Mouse (Mus musculus) liver, embryonic 15.5 days (tissue): ENCODE data around the gene Zbtb42. TPM values are rescaled to one million over a fixed set of nuclear protein-coding genes. Genes with fewer than 3 reads are reported as not detected.

Experiments used
- ATAC-seq: fragments of 200-750 bp; cut with Nextera tagmentation; 2 replicates; pipeline ENCODE4 v1.8.0; 2017; ENCODE audit warnings: moderate number of reproducible peaks, mild to moderate bottlenecking, moderate library complexity; ENCODE audit not compliant: insufficient read depth
- H3K27ac ChIP-seq: fragments of 300-500 bp; sonication (generic); replicated peaks from 2 replicates; pipeline ENCODE4 v1.5.1; 2015; ENCODE audit warnings: mild to moderate bottlenecking, inconsistent platforms
- H3K27me3 ChIP-seq: fragments of 300-500 bp; sonication (generic); 2 replicates; pipeline ENCODE4 v1.6.1; 2015; ENCODE audit warnings: mild to moderate bottlenecking, inconsistent platforms
- H3K36me3 ChIP-seq: fragments of 300-500 bp; sonication (generic); replicated peaks from 2 replicates; pipeline ENCODE4 v1.6.1; 2015; ENCODE audit warnings: moderate library complexity, mild to moderate bottlenecking, inconsistent platforms
- H3K4me1 ChIP-seq: fragments of 300-500 bp; sonication (generic); replicated peaks from 2 replicates; pipeline ENCODE4 v1.6.1; 2015; ENCODE audit warnings: inconsistent platforms
- H3K4me2 ChIP-seq: fragments of 300-500 bp; sonication (generic); 2 replicates; pipeline ENCODE4 v1.6.1; 2015; ENCODE audit warnings: moderate library complexity, mild to moderate bottlenecking, inconsistent platforms
- H3K4me3 ChIP-seq: fragments of 300-500 bp; sonication (generic); replicated peaks from 2 replicates; pipeline ENCODE4 v1.5.1; 2015; ENCODE audit warnings: mild to moderate bottlenecking, inconsistent platforms
- H3K9ac ChIP-seq: fragments of 300-500 bp; sonication (generic); 2 replicates; pipeline ENCODE4 v1.6.1; 2015; ENCODE audit warnings: moderate library complexity, mild to moderate bottlenecking, inconsistent platforms
- H3K9me3 ChIP-seq: fragments of 300-500 bp; sonication (generic); replicated peaks from 2 replicates; pipeline ENCODE4 v1.6.1; 2016; ENCODE audit warnings: inconsistent platforms
- WGBS: fragments of 180-500 bp; shearing (Covaris S2); methylation state at CpG from one replicate; pipeline ENCODE4 v1.1.7; 2015; ENCODE audit warnings: mixed read lengths; ENCODE audit not compliant: insufficient replicate concordance; 5-methylcytosine and 5-hydroxymethylcytosine counted together
- polyA plus RNA-seq: library from polyadenylated mRNA; unstranded; fragments of >200 nt; fragmentation: Nextera tagmentation; extraction: Ambion mirVana; gene quantifications from 2 replicates; pipeline ENCODE4 v1.2.1, GENCODE M21; 2015

Gene Zbtb42
- polyA plus RNA-seq, 1 experiment from 2014 or later, result 1.0 TPM

DNA sequence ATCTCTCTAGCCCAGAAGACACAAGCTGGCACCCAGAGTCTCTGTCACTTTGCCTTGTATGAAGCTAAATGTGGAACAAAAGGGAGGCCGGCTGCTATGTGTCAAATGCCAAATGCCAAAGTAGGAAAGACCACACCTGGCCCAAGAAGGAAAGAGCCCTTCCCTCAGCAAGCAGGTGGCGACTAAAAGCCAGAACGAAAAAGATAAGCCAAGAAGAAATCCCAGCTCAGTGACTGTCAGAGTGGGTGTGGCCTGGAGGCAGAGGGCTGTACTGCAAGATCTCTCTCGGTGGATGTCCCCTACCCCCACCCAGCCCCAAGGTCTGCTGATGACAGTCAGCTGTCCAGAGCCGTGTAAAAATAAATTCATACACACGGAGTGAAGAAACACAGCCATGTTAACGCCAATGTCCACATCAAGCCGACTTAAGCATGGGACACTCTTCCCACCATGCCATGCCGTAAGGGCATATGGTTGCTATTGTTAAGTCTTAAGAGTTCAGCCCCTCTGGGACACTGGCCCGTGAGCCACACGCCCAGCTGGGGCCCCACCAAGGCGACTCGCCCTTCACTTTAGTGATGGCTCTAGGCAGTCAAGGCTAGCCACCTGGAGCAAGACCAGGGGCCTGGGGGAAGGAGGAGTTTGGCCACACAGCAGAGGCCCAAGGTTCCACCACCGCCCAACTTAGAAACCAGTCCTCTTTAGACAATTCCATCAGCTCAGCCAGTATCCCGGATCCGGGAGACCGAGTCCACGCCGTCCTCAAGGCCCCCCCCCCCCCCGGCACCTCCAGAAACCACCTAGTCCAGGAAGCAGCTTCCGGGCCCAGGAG lies 5.7 kb upstream of the Zbtb42 start:
- peak overlapping the region; percentile 83 for H3K4me3 ChIP-seq
- peak overlapping the region; percentile 96 for H3K4me2 ChIP-seq
- no peak for ATAC-seq
- WGBS, result 4% methylated on average over 19 of the region's 21 CpGs
- H3K36me3 ChIP-seq, result peaks cover 33% of the 10 kb centered on the region
- peaks cover 28% of the 10 kb centered on the region for H3K27me3 ChIP-seq
- H3K9me3 ChIP-seq, result no peaks in the 10 kb centered on the region
- H3K9ac ChIP-seq, result peak overlapping the region; percentile 83
- H3K4me1 ChIP-seq, result peaks cover 68% of the 10 kb centered on the region
- H3K27ac ChIP-seq, result peak overlapping the region; percentile 88

DNA sequence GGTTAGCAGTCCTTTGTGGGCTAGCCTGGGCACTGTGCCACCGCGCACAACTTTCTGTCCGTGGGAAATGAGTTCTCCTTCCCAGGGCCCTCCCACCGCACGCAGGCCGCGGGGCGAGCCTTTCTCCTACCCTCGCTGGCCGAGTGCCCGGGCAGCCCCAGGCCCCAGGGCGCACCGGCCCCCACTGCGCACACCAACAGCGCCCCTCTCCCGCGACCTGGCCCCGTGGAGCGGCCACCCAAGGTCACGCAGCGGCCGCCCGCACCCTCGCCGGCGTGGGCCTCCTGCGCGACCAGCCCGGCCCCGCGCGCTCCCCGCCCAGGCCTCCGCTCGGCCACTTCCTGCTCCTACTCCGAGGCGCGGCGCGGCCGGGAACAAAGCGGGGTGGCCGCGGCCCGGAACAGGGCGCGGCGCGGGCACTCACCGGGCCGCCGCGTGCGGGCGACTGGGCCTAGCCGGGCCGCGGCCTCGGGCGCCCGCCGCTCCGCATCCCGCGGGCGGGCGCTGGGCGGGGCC lies 5.0 kb upstream of the Zbtb42 start:
- WGBS, result under 1% methylated on average over 41 of the region's 68 CpGs
- peak overlapping the region; percentile 96 for H3K4me2 ChIP-seq
- H3K9ac ChIP-seq, result peak overlapping the region; percentile 83
- peak; percentile 36 for ATAC-seq
- no peaks in the 10 kb centered on the region for H3K9me3 ChIP-seq
- H3K27me3 ChIP-seq, result peaks cover 35% of the 10 kb centered on the region
- H3K4me3 ChIP-seq, result peak overlapping the region; percentile 83
- peak overlapping the region; percentile 88 for H3K27ac ChIP-seq
- peaks cover 69% of the 10 kb centered on the region for H3K4me1 ChIP-seq
- H3K36me3 ChIP-seq, result peaks cover 26% of the 10 kb centered on the region

DNA sequence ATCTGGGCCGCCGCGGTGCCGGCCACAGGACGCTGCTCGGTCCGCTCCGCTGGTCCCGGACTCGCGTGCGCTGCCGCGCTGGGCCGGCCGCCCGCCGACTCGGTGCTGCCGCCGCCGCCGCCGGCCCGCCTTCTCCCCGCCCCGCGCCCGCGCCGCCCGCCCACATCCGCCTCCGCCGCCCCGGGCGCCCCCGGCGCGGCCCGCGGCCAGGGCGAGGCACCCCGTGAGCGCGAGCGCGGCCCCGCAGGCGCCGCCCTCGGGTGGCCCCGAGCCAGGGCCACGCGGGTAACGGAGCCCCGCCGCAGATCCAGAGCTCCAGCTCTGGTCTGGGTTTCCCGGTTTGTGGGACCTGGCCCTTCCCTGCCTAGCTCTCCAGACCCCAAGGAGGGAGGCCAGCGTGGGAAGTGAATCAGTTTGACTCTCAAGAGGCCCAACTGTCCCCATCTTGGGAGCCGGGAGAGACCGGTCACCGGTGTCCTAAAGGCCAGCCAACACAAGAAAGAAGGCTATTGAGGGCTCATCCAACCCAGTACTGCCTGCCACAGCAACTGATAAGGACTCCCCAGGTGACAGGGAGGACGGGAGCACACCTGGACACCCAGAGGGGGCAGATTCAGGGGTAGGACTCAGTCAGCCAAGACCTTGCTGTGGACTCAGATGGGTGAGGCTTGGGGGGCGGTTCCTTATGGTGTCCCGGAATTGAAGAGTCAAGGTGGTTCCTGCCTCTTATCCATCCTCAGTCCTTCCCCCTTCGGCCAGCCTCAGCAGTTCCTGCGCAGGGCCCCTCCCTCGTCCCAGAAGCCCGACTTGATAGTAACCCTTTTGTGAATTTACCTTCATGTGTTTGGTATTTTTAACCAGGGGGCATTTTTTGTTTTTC lies 4.3 kb upstream of the Zbtb42 start, which contains the start of gene Akt1:
Akt1 (minus strand) TSS at position 753 of the 880 bp plus-strand sequence.
- peak within 1 kb of the TSS; percentile 83 for H3K4me3 ChIP-seq
- peaks cover 69% of the 10 kb centered on the region for H3K4me1 ChIP-seq
- peak; percentile 72 for ATAC-seq
- H3K9ac ChIP-seq, result peak within 1 kb of the TSS; percentile 83
- peak within 1 kb of the TSS; percentile 96 for H3K4me2 ChIP-seq
- H3K27ac ChIP-seq, result peak within 1 kb of the TSS; percentile 88
- under 1% methylated on average over 44 of the region's 70 CpGs for WGBS
- peaks cover 42% of the 10 kb centered on the region for H3K27me3 ChIP-seq
- H3K9me3 ChIP-seq, result no peaks in the 10 kb centered on the region
- H3K36me3 ChIP-seq, result peaks cover 20% of the 10 kb centered on the region

DNA sequence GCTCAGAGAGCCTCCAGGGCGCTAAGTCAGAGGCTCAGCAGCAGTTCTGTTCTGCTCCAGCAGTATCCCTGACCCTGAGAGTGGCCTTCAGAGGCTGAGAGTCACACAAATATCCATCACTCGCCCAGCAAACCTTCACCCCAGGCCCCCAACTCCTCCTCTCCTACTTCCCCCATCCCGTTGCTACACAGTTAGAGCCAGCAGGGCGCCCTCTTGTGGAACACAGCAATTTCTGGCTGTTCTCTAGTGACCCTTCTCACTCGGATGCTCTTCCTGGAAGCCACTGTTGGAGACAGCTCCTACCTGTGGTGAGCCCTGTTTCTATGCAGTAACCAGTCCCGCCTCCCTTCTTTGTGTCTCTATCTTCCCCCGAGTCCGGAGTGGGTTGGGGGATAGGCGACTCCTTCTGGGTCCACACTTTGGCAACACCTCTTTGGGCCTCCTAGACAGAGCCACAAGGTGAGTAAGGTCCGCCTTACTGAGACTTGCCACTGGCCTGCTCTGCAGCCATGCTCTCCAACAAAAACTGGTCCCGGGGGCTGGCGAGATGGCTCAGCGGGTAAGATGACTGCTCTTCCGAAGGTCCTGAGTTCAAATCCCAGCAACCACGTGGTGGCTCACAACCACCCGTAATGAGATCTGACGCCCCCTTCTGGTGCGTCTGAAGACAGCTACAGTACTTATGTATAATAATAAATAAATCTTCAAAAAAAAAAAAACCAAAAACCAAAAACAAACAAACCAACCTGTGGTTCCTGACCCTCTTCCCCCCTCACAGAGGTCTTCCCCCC lies 3.2 kb upstream of the Zbtb42 start:
- peak overlapping the region; percentile 83 for H3K9ac ChIP-seq
- peak; percentile 27; the same call in 1 of the 2 replicates for ATAC-seq
- peaks cover 53% of the 10 kb centered on the region for H3K27me3 ChIP-seq
- peaks cover 67% of the 10 kb centered on the region for H3K4me1 ChIP-seq
- 0 out of 2 replicates have a peak, but pooled peaks cover 9% of the 10 kb centered on the region for H3K36me3 ChIP-seq
- peak overlapping the region; percentile 96 for H3K4me2 ChIP-seq
- peak overlapping the region; percentile 88 for H3K27ac ChIP-seq
- no peaks in the 10 kb centered on the region for H3K9me3 ChIP-seq
- 14% methylated on average over 18 of the region's 18 CpGs for WGBS
- peak overlapping the region; percentile 83 for H3K4me3 ChIP-seq

DNA sequence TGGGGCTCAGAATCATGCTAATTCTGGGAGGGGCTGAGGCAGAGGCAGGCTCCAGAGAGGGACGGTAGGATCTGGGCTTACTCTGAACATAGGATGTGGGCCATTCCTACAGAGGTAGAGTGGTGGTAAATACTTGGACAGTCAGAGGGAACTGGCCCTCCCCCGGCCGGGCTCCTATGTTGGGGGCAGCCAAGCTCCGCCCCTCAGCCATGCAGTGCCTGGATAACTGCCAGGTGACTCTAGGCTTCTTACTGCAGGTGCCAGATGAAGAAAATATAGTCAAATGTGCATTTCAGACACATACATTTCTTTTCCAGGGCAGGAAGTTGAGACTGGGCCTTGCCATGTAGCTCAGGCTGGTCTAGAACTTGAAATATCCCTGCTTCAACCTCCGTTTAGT lies 1.6 kb upstream of the Zbtb42 start:
- Histone ChIP-seq H3K27ac (no peak overlapping the region), H3K9ac (no peak overlapping the region), H3K4me1 (peaks cover 51% of the 10 kb centered on the region), H3K4me2 (no peak overlapping the region), H3K4me3 (no peak overlapping the region), H3K9me3 (no peaks in the 10 kb centered on the region), H3K27me3 (peaks cover 69% of the 10 kb centered on the region), H3K36me3 (no peaks in the 10 kb centered on the region)
- 42% methylated on average over 5 of the region's 5 CpGs for WGBS
- ATAC-seq, result no peak

DNA sequence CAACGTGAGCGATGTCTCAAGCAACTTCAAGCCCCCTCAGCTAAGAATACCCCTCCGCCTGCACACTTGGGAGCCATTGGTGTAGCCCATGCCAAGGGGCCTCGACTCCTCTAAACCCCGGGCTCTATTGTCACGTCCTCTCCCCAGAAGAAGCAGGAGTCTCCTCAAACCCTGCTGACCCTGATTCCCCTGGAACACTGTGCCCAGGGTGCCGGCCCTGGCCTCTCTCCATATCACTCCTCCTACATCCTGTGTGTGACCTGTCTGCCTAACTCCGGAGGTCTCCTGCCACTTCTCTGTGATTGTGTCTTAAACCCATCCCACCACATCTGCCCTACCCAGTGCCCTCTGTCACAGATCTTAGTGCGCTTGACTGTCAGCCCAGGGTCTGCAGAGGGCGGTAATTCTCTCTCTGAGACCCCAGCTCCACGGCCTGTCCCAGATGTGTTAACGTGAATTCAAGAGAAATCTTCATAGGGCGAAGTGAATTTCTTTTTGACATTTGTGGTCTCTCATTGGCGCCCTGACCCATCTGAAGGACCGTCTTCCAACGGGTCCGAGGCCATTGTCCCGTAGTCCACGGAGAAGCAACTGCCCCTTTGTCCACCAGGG lies 579 bp upstream of the Zbtb42 start:
- H3K9me3 ChIP-seq, result no peaks in the 10 kb centered on the region
- peak overlapping the region; percentile 63 for H3K4me3 ChIP-seq
- peak overlapping the region; percentile 82 for H3K4me2 ChIP-seq
- H3K27ac ChIP-seq, result no peak overlapping the region
- peaks cover 41% of the 10 kb centered on the region for H3K4me1 ChIP-seq
- ATAC-seq, result no peak
- WGBS, result 26% methylated on average over 19 of the region's 19 CpGs
- peak overlapping the region; percentile 51 for H3K9ac ChIP-seq
- H3K27me3 ChIP-seq, result peaks cover 79% of the 10 kb centered on the region
- H3K36me3 ChIP-seq, result no peaks in the 10 kb centered on the region

DNA sequence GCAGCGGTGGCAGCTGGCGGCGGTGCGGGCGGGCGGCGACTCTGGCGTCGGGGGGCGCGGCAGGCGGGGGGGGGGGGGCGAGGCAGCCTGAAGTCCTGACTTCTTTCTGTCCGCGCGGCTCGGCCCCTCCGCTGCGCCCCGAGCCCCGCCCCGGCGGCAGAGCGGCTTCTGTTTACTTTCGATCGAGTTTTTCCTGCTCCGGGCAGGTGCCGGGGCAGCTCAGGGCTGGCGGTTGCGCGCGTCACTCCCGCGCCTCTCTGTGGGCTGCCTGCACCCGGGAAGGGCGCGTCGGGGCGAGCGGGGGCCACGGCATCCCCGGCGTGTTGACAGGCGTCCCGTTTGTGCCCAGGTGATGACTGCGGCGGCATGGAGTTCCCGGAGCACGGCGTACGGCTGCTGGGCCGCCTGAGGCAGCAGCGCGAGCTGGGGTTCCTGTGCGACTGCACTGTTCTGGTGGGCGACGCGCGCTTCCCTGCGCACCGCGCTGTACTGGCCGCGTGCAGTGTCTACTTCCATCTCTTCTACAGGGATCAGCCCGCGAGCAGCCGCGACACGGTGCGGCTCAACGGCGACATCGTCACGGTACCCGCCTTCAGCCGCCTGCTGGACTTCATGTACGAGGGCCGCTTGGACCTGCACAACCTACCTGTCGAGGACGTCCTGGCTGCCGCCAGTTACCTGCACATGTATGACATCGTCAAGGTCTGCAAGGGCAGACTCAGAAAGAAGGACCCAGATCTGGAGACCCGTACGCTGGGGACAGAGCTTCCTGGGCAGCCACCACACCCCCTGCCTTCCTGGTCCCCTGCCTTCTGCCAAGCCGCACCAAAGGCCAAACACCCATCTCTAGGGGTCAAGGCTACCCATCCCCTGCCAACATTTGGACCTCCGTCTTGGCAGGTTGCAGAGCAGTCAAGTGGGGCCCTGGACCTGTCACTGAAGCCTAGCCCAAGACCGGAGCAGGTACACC lies 684 bp downstream of the Zbtb42 start:
- 7% methylated on average over 76 of the region's 87 CpGs for WGBS
- ATAC-seq, result no peak
- peak overlapping the region; percentile 63 for H3K4me3 ChIP-seq
- peaks cover 33% of the 10 kb centered on the region for H3K4me1 ChIP-seq
- peaks cover 87% of the 10 kb centered on the region for H3K27me3 ChIP-seq
- no peaks in the 10 kb centered on the region for H3K36me3 ChIP-seq
- H3K4me2 ChIP-seq, result peak overlapping the region; percentile 82
- H3K27ac ChIP-seq, result no peak overlapping the region
- peak overlapping the region; percentile 51 for H3K9ac ChIP-seq
- H3K9me3 ChIP-seq, result no peaks in the 10 kb centered on the region

DNA sequence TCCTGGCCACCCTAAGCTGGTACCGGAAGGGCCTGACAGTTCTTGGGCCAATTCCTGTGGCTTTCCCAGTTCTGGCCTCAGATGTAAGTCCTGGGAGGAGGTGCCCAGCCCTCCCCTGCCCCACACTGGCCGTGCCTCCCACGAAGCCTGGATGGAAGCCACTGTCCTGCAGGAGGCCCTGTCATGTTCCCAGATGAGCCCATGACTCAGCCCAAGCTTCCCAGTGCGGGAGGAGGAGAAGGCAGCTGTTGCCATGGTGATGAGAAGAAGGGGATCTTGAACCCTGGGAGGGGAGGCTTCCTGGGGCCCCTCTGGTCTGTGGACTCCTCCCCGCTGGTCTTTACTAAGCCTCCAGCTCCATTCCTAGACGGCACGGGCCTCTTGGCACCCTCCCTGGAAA lies 4.7 kb downstream of the Zbtb42 start:
- Histone ChIP-seq H3K36me3 (no peaks in the 10 kb centered on the region), H3K4me2 (no peak overlapping the region), H3K4me1 (peaks cover 16% of the 10 kb centered on the region), H3K27me3 (peaks cover 72% of the 10 kb centered on the region), H3K9ac (no peak overlapping the region), H3K27ac (no peak overlapping the region), H3K9me3 (no peaks in the 10 kb centered on the region), H3K4me3 (no peak overlapping the region)
- no peak for ATAC-seq
- WGBS, result 66% methylated on average over 7 of the region's 7 CpGs

DNA sequence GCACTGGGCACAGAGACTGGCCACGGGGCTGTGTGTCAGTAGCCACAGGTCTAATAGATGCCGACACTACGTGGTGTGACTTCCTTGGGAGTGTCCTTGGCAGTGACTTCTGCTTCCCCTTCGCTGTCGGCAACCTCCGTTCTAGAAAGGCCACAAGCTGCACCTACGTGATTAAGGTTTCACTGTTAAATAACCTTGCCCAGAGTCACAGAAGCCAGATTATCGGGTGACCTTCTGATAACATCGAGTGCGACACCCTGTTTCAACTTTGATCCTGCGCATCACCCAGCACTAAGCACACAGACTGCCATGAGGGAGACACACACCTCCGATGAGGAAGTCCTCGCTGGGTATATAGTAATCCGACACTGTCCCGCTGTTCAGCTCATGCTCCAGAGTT lies 9.8 kb downstream of the Zbtb42 start:
- Histone ChIP-seq H3K27ac (no peak overlapping the region), H3K4me1 (peaks cover 16% of the 10 kb centered on the region), H3K4me3 (peak overlapping the region; percentile 11; the same call in 1 of the 2 replicates), H3K4me2 (peak overlapping the region; percentile 8; the same call in 1 of the 2 replicates), H3K9me3 (no peaks in the 10 kb centered on the region), H3K36me3 (no peaks in the 10 kb centered on the region), H3K9ac (no peak overlapping the region), H3K27me3 (peaks cover 31% of the 10 kb centered on the region)
- no peak for ATAC-seq
- 11% methylated on average over 15 of the region's 15 CpGs for WGBS
